Mouse (Mus musculus) pancreas, adult 10 weeks (tissue): ENCODE data around the gene Rhob. TPM values are rescaled to one million over a fixed set of nuclear protein-coding genes. Genes with fewer than 3 reads are reported as not detected.

Experiments
- polyA plus RNA-seq: library from polyadenylated mRNA; stranded (reverse); fragments of 350-450 nt; fragmentation: Illumina TruSeq; extraction: RNeasy Lipid Tissue Mini Kit (QIAGEN cat#74804); gene quantifications from one replicate; pipeline ENCODE4 v1.2.3, GENCODE M21; 2015; ENCODE audit warnings: low read depth, low replicate concordance; ENCODE audit not compliant: insufficient read depth

The Rhob gene
- polyA plus RNA-seq: 38.8 TPM

DNA sequence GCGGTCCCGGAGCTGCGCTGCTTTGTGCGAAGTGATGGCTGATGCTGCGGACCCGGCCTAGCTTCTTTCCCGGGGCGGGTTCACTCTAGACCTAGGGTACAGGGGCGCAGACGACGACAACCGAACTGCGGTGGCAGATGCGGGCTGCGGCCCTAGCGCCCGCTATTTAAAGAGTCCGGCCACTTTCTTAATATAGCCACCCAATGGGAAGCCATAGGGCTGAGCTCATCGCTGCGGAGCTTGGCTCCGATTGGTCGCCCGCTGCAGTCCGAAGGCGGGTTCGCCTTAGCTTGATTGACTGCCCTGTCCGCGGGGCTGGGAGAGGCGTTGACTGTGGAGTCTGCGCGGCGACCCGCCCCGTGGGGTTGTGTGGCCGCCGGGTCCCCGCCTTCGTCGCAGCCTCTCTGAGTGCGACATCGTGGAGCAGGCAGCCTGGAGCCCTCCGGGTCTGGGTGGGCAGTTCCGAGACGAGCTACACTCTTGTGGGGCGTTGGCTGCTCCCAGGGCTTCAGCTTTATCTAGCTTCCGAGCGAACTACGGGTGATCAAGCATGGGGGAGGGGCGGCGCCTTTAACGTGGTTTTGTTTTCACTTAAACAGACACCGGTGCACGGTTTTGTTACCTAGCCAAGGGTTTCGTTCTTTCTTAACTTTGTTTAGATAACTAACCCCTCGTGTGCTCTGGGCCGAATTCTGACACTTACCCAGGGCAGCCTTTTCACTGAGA, at the start of gene Rhob:
TSS of gene Rhob (minus strand) at position 139 of the 726 bp plus-strand sequence.

Other genes with a start within 250 kb of the Rhob start
- not detected for gene Gdf7, start 198.1 kb downstream of the Rhob start, polyA plus RNA-seq
- 3.3 TPM for gene Hs1bp3, start 186.6 kb downstream of the Rhob start, polyA plus RNA-seq
- gene Slc7a15, start 99.1 kb upstream of the Rhob start, polyA plus RNA-seq: not detected
- 13.0 TPM for gene Pum2, start 174.1 kb upstream of the Rhob start, polyA plus RNA-seq